Comparison of ENCODE assay signal across 8 mouse cellular contexts in genomic region chrX:13346696-13347026, GRCm38 (mm10).
DNase-seq lines count a peak whose midpoint lies in the region; ATAC-seq and TF ChIP-seq lines count a peak whose summit lies in the region.

No protein-coding gene starts in this region.

- TF ChIP-seq EP300 in liver, postnatal 0 days (IDR thresholded peaks at IDR 0.05; ENCODE audit: low read depth) = no peak

- H3K4me3 ChIP-seq in heart, embryonic 13.5 days = peak overlapping the region; percentile 53
- peak overlapping the region; percentile 73 for H3K4me3 ChIP-seq in E14TG2a.4 (replicated peaks; ENCODE audit: low read length)
- peak overlapping the region; percentile 35 for H3K4me3 ChIP-seq in embryonic facial prominence, embryonic 12.5 days
- H3K4me3 ChIP-seq in intestine, embryonic 14.5 days (ENCODE audit: low read depth, low read length) = peak overlapping the region; percentile 27
- peak overlapping the region; percentile 49 for H3K4me3 ChIP-seq in liver, postnatal 0 days (ENCODE audit: low read depth, low read length)
- H3K4me3 ChIP-seq in olfactory bulb, adult 2 months (ENCODE audit: insufficient read depth, low read depth, low read length) = peak overlapping the region; percentile 57

- no peak for DNase-seq in heart, adult 8-10 months (ENCODE audit: low spot score)
- peak; percentile 73 for DNase-seq in intestine, embryonic 14.5 days (ENCODE audit: low spot score)
- peak; percentile 41 for DNase-seq in liver, postnatal 0 days
- DNase-seq in ovary, postnatal 14 days (ENCODE audit: low spot score) = no peak

- no peak for TF ChIP-seq CTCF in E14TG2a.4 (conservative IDR thresholded peaks at IDR 0.05; ENCODE audit: low read length)
- no peak for TF ChIP-seq CTCF in liver, postnatal 0 days (IDR thresholded peaks at IDR 0.05; ENCODE audit: low read depth)
- TF ChIP-seq CTCF in olfactory bulb, adult 2 months (IDR thresholded peaks at IDR 0.05; ENCODE audit: insufficient read depth, low read depth, low read length) = no peak

- peaks cover 83% of the 10 kb centered on the region for H3K27me3 ChIP-seq in heart, embryonic 13.5 days (replicated peaks)
- H3K27me3 ChIP-seq in E14TG2a.4 (ENCODE audit: insufficient read depth, low read length) = no peaks in the 10 kb centered on the region
- H3K27me3 ChIP-seq in embryonic facial prominence, embryonic 12.5 days = peaks cover 8% of the 10 kb centered on the region
- H3K27me3 ChIP-seq in intestine, embryonic 14.5 days (replicated peaks; ENCODE audit: control insufficient read depth, insufficient read depth, low read length) = 0 out of 2 replicates have a peak, but pooled peaks cover 6% of the 10 kb centered on the region
- H3K27me3 ChIP-seq in liver, postnatal 0 days (ENCODE audit: insufficient read depth, low read length) = no peaks in the 10 kb centered on the region

- no peaks in the 10 kb centered on the region for H3K9me3 ChIP-seq in heart, embryonic 13.5 days
- H3K9me3 ChIP-seq in E14TG2a.4 (ENCODE audit: low read length) = no peaks in the 10 kb centered on the region
- no peaks in the 10 kb centered on the region for H3K9me3 ChIP-seq in embryonic facial prominence, embryonic 12.5 days
- H3K9me3 ChIP-seq in intestine, embryonic 14.5 days (ENCODE audit: control insufficient read depth, low read length) = no peaks in the 10 kb centered on the region
- H3K9me3 ChIP-seq in liver, postnatal 0 days (ENCODE audit: low read length) = no peaks in the 10 kb centered on the region

- no peaks in the 10 kb centered on the region for H3K36me3 ChIP-seq in heart, embryonic 13.5 days
- no peaks in the 10 kb centered on the region for H3K36me3 ChIP-seq in E14TG2a.4 (ENCODE audit: insufficient read depth, low read length)
- no peaks in the 10 kb centered on the region for H3K36me3 ChIP-seq in embryonic facial prominence, embryonic 12.5 days
- no peaks in the 10 kb centered on the region for H3K36me3 ChIP-seq in intestine, embryonic 14.5 days (ENCODE audit: control insufficient read depth, insufficient read depth, low read length)
- no peaks in the 10 kb centered on the region for H3K36me3 ChIP-seq in liver, postnatal 0 days (replicated peaks; ENCODE audit: insufficient read depth, low read length)

- peak overlapping the region; percentile 92 for H3K27ac ChIP-seq in heart, embryonic 13.5 days (replicated peaks)
- peak overlapping the region; percentile 93 for H3K27ac ChIP-seq in embryonic facial prominence, embryonic 12.5 days
- peak overlapping the region; percentile 88 for H3K27ac ChIP-seq in intestine, embryonic 14.5 days (ENCODE audit: low read depth)
- H3K27ac ChIP-seq in liver, postnatal 0 days (ENCODE audit: low read depth) = peak overlapping the region; percentile 82
- peak overlapping the region; percentile 99 for H3K27ac ChIP-seq in olfactory bulb, adult 2 months (ENCODE audit: insufficient read depth, low read depth, low read length)

- ATAC-seq in heart, embryonic 13.5 days (ENCODE audit: extremely low read depth, insufficient number of reproducible peaks, low FRiP score, low TSS enrichment) = no peak
- no peak for ATAC-seq in embryonic facial prominence, embryonic 12.5 days (ENCODE audit: insufficient number of reproducible peaks, insufficient read depth, low FRiP score, low TSS enrichment)
- peak; percentile 25; the same call in 1 of the 2 replicates for ATAC-seq in intestine, embryonic 14.5 days (replicated peaks; ENCODE audit: low FRiP score, low TSS enrichment, low read depth)
- peak; percentile 15 for ATAC-seq in liver, postnatal 0 days

- TF ChIP-seq POLR2A in olfactory bulb, adult 2 months (IDR thresholded peaks at IDR 0.05; ENCODE audit: insufficient read depth, low read depth, low read length) = no peak

- H3K4me2 ChIP-seq in heart, embryonic 13.5 days = peak overlapping the region; percentile 70
- peak overlapping the region; percentile 48 for H3K4me2 ChIP-seq in embryonic facial prominence, embryonic 12.5 days (replicated peaks)
- H3K4me2 ChIP-seq in intestine, embryonic 14.5 days (ENCODE audit: low read length) = peak overlapping the region; percentile 55
- H3K4me2 ChIP-seq in liver, postnatal 0 days (ENCODE audit: low read depth, low read length) = peak overlapping the region; percentile 70

- H3K9ac ChIP-seq in heart, embryonic 13.5 days = peak overlapping the region; percentile 67
- H3K9ac ChIP-seq in embryonic facial prominence, embryonic 12.5 days = 0 out of 2 replicates have a peak overlapping the region, but pooled peaks have one; percentile 30
- H3K9ac ChIP-seq in intestine, embryonic 14.5 days (ENCODE audit: low read length) = peak overlapping the region; percentile 22; the same call in 1 of the 2 replicates
- H3K9ac ChIP-seq in liver, postnatal 0 days (replicated peaks) = peak overlapping the region; percentile 41

- H3K4me1 ChIP-seq in heart, embryonic 13.5 days = peaks cover 16% of the 10 kb centered on the region
- H3K4me1 ChIP-seq in E14TG2a.4 (replicated peaks; ENCODE audit: low read depth, low read length) = peaks cover 29% of the 10 kb centered on the region
- H3K4me1 ChIP-seq in embryonic facial prominence, embryonic 12.5 days = peaks cover 6% of the 10 kb centered on the region
- H3K4me1 ChIP-seq in intestine, embryonic 14.5 days (replicated peaks; ENCODE audit: control insufficient read depth, insufficient read depth, low read length) = peaks cover 12% of the 10 kb centered on the region; the same call in 1 of the 2 replicates
- H3K4me1 ChIP-seq in liver, postnatal 0 days (ENCODE audit: insufficient read depth) = peaks cover 11% of the 10 kb centered on the region
- peaks cover 14% of the 10 kb centered on the region; the same call in 1 of the 2 replicates for H3K4me1 ChIP-seq in olfactory bulb, adult 2 months (ENCODE audit: control insufficient read depth, insufficient read depth, low read length)

- WGBS in heart, embryonic 13.5 days = 3% methylated on average over 5 of the region's 5 CpGs
- WGBS in embryonic facial prominence, embryonic 12.5 days = 7% methylated on average over 5 of the region's 5 CpGs
- WGBS in intestine, embryonic 14.5 days = 5% methylated on average over 5 of the region's 5 CpGs
- WGBS in liver, postnatal 0 days (ENCODE audit: insufficient replicate concordance) = 3% methylated on average over 5 of the region's 5 CpGs
- 8% methylated on average over 5 of the region's 5 CpGs for WGBS in olfactory bulb, adult 2 months

Comparison
In these comparisons a context has a peak if more than half of its experiments do, and no peak if none do; other contexts are left out.
1. ATAC-seq: peak in intestine, embryonic 14.5 days (single experiment) and liver, postnatal 0 days (single experiment); none in heart, embryonic 13.5 days (single experiment) and embryonic facial prominence, embryonic 12.5 days (single experiment).
2. DNase-seq: peak in intestine, embryonic 14.5 days (single experiment) and liver, postnatal 0 days (single experiment); none in heart, adult 8-10 months (single experiment) and ovary, postnatal 14 days (single experiment).
3. Peak in every context shown above with its lines, with median percentiles within 50 percentile points of each other: H3K27ac ChIP-seq, H3K4me2 ChIP-seq, H3K4me3 ChIP-seq and H3K9ac ChIP-seq.